Mouse (Mus musculus) forebrain, embryonic 11.5 days (tissue): ENCODE results near the gene Sycp2l. TPM values are rescaled to one million over a fixed set of nuclear protein-coding genes. Genes with fewer than 3 reads are reported as not detected.
A peak's percentile ranks its signal among the peaks of the same experiment; 100 is the strongest.

ENCODE experiments used
- ATAC-seq: fragments of 200-750 bp; cut with Nextera tagmentation; replicated peaks from 2 replicates; pipeline ENCODE4 v1.8.0; 2017; ENCODE audit warnings: moderate TSS enrichment; ENCODE audit not compliant: low FRiP score
- DNase-seq: peaks from one replicate; pipeline ENCODE4 v3.0.0-alpha.2; 2017; ENCODE audit warnings: low spot score
- H3K27ac ChIP-seq: fragments of 300-500 bp; sonication (generic); 2 replicates; pipeline ENCODE4 v1.5.1; 2014; ENCODE audit warnings: low read depth, low read length
- H3K27me3 ChIP-seq: fragments of 300-500 bp; sonication (generic); 2 replicates; pipeline ENCODE4 v1.6.1; 2014; ENCODE audit warnings: mild to moderate bottlenecking, low read length, mixed read lengths; ENCODE audit not compliant: control insufficient read depth, insufficient read depth
- H3K36me3 ChIP-seq: fragments of 300-500 bp; sonication (generic); 2 replicates; pipeline ENCODE4 v1.6.1; 2014; ENCODE audit warnings: mild to moderate bottlenecking, low read length, moderate library complexity, mixed read lengths; ENCODE audit not compliant: control insufficient read depth, insufficient read depth
- H3K4me1 ChIP-seq: fragments of 300-500 bp; sonication (generic); replicated peaks from 2 replicates; pipeline ENCODE4 v1.6.1; 2014; ENCODE audit warnings: low read length, mixed read lengths; ENCODE audit not compliant: control insufficient read depth, insufficient read depth
- H3K4me2 ChIP-seq: fragments of 300-500 bp; sonication (generic); 2 replicates; pipeline ENCODE4 v1.6.1; 2014; ENCODE audit warnings: low read depth, mild to moderate bottlenecking, low read length, moderate library complexity, mixed read lengths; ENCODE audit not compliant: severe bottlenecking
- H3K4me3 ChIP-seq: fragments of 300-500 bp; sonication (generic); 2 replicates; pipeline ENCODE4 v1.5.1; 2014; ENCODE audit warnings: low read depth, low read length
- H3K9ac ChIP-seq: fragments of 300-500 bp; sonication (generic); 2 replicates; pipeline ENCODE4 v1.6.1; 2014; ENCODE audit warnings: low read length
- H3K9me3 ChIP-seq: fragments of 300-500 bp; sonication (generic); 2 replicates; pipeline ENCODE4 v1.6.1; 2016; ENCODE audit warnings: low read length, mixed read lengths; ENCODE audit not compliant: control insufficient read depth
- WGBS: fragments of 180-500 bp; shearing (Covaris S2); extraction: QIAGEN DNeasy Blood & Tissue Kit; methylation state at CpG from one replicate; pipeline ENCODE4 v1.1.7; 2014; 5-methylcytosine and 5-hydroxymethylcytosine counted together
- polyA plus RNA-seq: library from polyadenylated mRNA; unstranded; fragments of >200 nt; fragmentation: Nextera tagmentation; extraction: Ambion mirVana; gene quantifications from 2 replicates; pipeline ENCODE4 v1.2.1, GENCODE M21; 2014

Sycp2l gene
- polyA plus RNA-seq, 1 experiment from 2014 or later: not detected

- Histone ChIP-seq H3K4me1 (no peaks in the 10 kb centered on the region), H3K9me3 (no peaks in the 10 kb centered on the region), H3K9ac (no peak overlapping the region), H3K4me2 (no peak overlapping the region), H3K4me3 (no peak overlapping the region), H3K27ac (no peak overlapping the region), H3K27me3 (no peaks in the 10 kb centered on the region; the same call in 1 of the 2 replicates), H3K36me3 (no peaks in the 10 kb centered on the region)
- ATAC-seq (no peak), DNase-seq (no peak)
- 93% methylated on average over 3 of the region's 3 CpGs for WGBS
Observed at GRCm38 (mm10) chr13:41084521-41084920, 29.6 kb upstream of the Sycp2l start.

GRCm38 (mm10) chr13:41085140-41085539, 29.0 kb upstream of the Sycp2l start:
- 23% methylated on average over 2 of the region's 2 CpGs for WGBS
- ATAC-seq (no peak), DNase-seq (no peak)
- Histone ChIP-seq H3K4me2 (no peak overlapping the region), H3K9me3 (no peaks in the 10 kb centered on the region), H3K27ac (no peak overlapping the region), H3K9ac (no peak overlapping the region), H3K4me3 (no peak overlapping the region), H3K36me3 (no peaks in the 10 kb centered on the region), H3K27me3 (no peaks in the 10 kb centered on the region; the same call in 1 of the 2 replicates), H3K4me1 (no peaks in the 10 kb centered on the region)

- Histone ChIP-seq H3K9ac (no peak overlapping the region), H3K4me3 (no peak overlapping the region), H3K27ac (no peak overlapping the region), H3K4me2 (no peak overlapping the region), H3K36me3 (no peaks in the 10 kb centered on the region), H3K4me1 (no peaks in the 10 kb centered on the region), H3K9me3 (no peaks in the 10 kb centered on the region), H3K27me3 (no peaks in the 10 kb centered on the region)
- DNase-seq (no peak), ATAC-seq (no peak)
Observed at GRCm38 (mm10) chr13:41088746-41089145, 25.4 kb upstream of the Sycp2l start.

DNA sequence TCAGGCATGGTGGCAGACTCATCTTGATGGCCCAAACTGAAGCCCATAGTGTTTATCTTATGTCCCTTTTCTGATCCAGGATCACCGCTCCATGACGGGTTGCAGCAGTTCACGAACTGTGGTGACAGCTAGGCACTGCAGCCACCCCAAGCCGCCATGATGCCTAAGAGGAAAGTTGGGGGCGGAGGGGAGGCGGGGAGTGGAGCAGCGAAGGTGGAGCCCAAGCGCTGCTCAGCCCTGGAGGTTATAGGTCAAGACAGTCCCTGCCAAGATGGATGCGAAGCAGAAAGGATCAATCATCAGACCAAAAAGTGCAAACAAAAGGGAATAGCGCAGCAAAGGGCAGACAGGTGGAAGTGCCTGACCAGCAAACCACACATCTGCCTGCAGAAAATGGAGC, 22.8 kb upstream of the Sycp2l start:
- Histone ChIP-seq H3K36me3 (no peaks in the 10 kb centered on the region), H3K27ac (no peak overlapping the region), H3K9me3 (no peaks in the 10 kb centered on the region), H3K4me1 (no peaks in the 10 kb centered on the region), H3K9ac (no peak overlapping the region), H3K4me3 (no peak overlapping the region), H3K4me2 (no peak overlapping the region), H3K27me3 (no peaks in the 10 kb centered on the region)
- 45% methylated on average over 10 of the region's 10 CpGs for WGBS
- no peak for ATAC-seq
- no peak for DNase-seq

- DNase-seq (peak; percentile 14), ATAC-seq (no peak)
- Histone ChIP-seq H3K27ac (no peak overlapping the region), H3K4me1 (no peaks in the 10 kb centered on the region), H3K4me3 (no peak overlapping the region), H3K27me3 (no peaks in the 10 kb centered on the region), H3K9me3 (no peaks in the 10 kb centered on the region), H3K9ac (no peak overlapping the region), H3K36me3 (no peaks in the 10 kb centered on the region), H3K4me2 (no peak overlapping the region)
- WGBS: 81% methylated on average over 10 of the region's 10 CpGs
Observed at GRCm38 (mm10) chr13:41094160-41094559, 19.9 kb upstream of the Sycp2l start.

GRCm38 (mm10) chr13:41097324-41098058, 16.6 kb upstream of the Sycp2l start:
- WGBS: 88% methylated on average over 16 of the region's 16 CpGs
- peak; percentile 27 for DNase-seq
- Histone ChIP-seq H3K9ac (no peak overlapping the region), H3K27me3 (no peaks in the 10 kb centered on the region), H3K9me3 (no peaks in the 10 kb centered on the region), H3K36me3 (no peaks in the 10 kb centered on the region), H3K4me3 (no peak overlapping the region), H3K27ac (no peak overlapping the region), H3K4me2 (no peak overlapping the region), H3K4me1 (no peaks in the 10 kb centered on the region)
- no peak for ATAC-seq

DNA sequence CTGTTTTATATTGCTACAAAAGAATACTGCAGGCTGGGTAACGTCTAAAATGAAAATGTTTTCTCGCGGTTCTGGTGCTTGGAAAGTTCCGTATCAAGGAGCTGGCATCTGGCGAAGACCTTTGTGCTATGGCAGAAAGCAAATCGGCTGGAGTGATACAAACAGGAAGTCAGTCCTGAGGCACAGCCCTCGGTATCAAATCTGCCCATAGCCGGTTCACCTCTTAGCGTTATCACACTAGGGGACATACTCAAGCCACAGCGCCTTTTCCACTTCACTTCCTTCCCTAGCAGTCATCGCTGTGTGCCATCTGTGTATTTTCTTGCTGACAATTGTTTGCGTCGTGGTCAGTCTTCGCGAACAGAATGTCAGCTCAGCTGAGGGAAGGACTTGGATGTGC, 15.8 kb upstream of the Sycp2l start:
- H3K27ac ChIP-seq: no peak overlapping the region
- no peak for DNase-seq
- H3K4me3 ChIP-seq: no peak overlapping the region
- H3K4me1 ChIP-seq: no peaks in the 10 kb centered on the region
- no peaks in the 10 kb centered on the region for H3K27me3 ChIP-seq
- no peaks in the 10 kb centered on the region for H3K9me3 ChIP-seq
- H3K4me2 ChIP-seq: no peak overlapping the region
- H3K36me3 ChIP-seq: no peaks in the 10 kb centered on the region
- H3K9ac ChIP-seq: no peak overlapping the region
- WGBS: 89% methylated on average over 15 of the region's 15 CpGs
- no peak for ATAC-seq

GRCm38 (mm10) chr13:41100031-41100430, 14.1 kb upstream of the Sycp2l start:
- no peak for ATAC-seq
- Histone ChIP-seq H3K4me2 (no peak overlapping the region), H3K4me1 (no peaks in the 10 kb centered on the region), H3K27ac (no peak overlapping the region), H3K4me3 (no peak overlapping the region), H3K9me3 (no peaks in the 10 kb centered on the region), H3K27me3 (no peaks in the 10 kb centered on the region), H3K9ac (no peak overlapping the region), H3K36me3 (no peaks in the 10 kb centered on the region)
- no peak for DNase-seq
- 91% methylated on average over 2 of the region's 2 CpGs for WGBS

DNA sequence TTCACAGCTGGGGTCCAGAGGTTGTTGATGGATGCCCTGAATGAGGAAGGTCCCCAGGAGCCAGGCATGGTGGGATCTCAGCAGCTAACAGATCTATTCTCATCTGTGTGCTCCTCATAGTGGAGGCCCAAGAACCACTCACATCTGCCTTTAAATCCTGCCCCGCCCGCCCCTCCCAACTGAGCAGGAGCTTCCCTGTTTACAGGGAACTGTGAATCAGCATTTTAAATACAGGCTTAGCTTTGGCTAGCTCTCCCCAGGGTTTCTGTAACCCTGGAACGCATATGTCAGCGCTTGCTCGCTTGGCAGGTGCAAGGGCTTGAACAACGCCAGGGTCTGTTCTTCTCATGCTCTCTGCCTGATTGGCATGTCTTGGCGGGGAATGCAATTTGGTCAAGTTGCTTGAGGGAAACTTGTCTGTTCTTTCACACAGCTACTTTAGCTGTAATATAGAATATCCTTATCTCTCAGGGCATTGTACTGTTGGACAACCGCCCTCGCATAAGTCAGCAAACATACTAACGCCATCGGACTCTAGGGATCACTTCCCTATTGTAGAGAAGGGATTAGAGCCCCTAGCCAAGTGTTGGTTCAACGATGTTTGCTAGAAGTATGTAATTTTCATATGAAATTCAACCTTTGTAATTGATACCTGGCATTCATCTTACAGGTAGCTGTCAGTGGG, 10.1 kb upstream of the Sycp2l start:
- WGBS: 74% methylated on average over 12 of the region's 12 CpGs

More for the DNA sequence above, 10.1 kb upstream of the Sycp2l start:
- Histone ChIP-seq H3K9ac (no peak overlapping the region), H3K27me3 (no peaks in the 10 kb centered on the region), H3K4me3 (no peak overlapping the region), H3K27ac (no peak overlapping the region), H3K36me3 (no peaks in the 10 kb centered on the region), H3K4me1 (no peaks in the 10 kb centered on the region), H3K4me2 (no peak overlapping the region), H3K9me3 (no peaks in the 10 kb centered on the region)
- DNase-seq (no peak), ATAC-seq (no peak)
